Mouse (Mus musculus) CH12.LX (cell line): ENCODE data around the gene Msrb2. TPM values are rescaled to one million over a fixed set of nuclear protein-coding genes. Genes with fewer than 3 reads are reported as not detected.

Experiments used
- DNase-seq: peaks from one replicate; pipeline ENCODE4 v3.0.0-alpha.2; 2013; ENCODE audit errors: extremely low read depth
- H3K27ac ChIP-seq: 2 replicates; pipeline ENCODE4 v1.5.1; 2012; ENCODE audit warnings: low read depth, mild to moderate bottlenecking, control low read depth, moderate library complexity; ENCODE audit not compliant: insufficient read depth
- H3K27me3 ChIP-seq: replicated peaks from 2 replicates; pipeline ENCODE3; 2012; ENCODE audit warnings: inconsistent platforms
- H3K36me3 ChIP-seq, 2 experiments: replicated peaks in 1 of 2; 2 replicates each; pipeline versions ENCODE3 to v1.6.1; 2012; ENCODE audit warnings: inconsistent platforms in 1 of 2, low read length in 1 of 2, mild to moderate bottlenecking in 1 of 2, mixed read lengths in 1 of 2, moderate library complexity in 1 of 2; ENCODE audit not compliant: control insufficient read depth in 1 of 2, insufficient read depth in 1 of 2
- H3K4me1 ChIP-seq, 2 experiments: 2 replicates each; pipeline ENCODE4 v1.6.1; 2012; ENCODE audit warnings: inconsistent platforms in 1 of 2, moderate library complexity in 1 of 2; ENCODE audit not compliant: insufficient read depth in 2 of 2, control insufficient read depth in 1 of 2
- H3K4me2 ChIP-seq: 2 replicates; pipeline ENCODE4 v1.6.1; 2012; ENCODE audit warnings: low read depth, mild to moderate bottlenecking, control low read depth; ENCODE audit not compliant: poor library complexity, insufficient read depth, severe bottlenecking
- H3K4me3 ChIP-seq, 3 experiments: fragments of 150-350 bp in 1 of 3; sonication (generic) in 1 of 3; replicated peaks in 1 of 3; 2 replicates each; pipeline versions ENCODE3 to v1.5.1; 2011 to 2012; ENCODE audit warnings: low read depth in 2 of 3, low read length in 2 of 3, mild to moderate bottlenecking in 2 of 3, moderate library complexity in 2 of 3, control low read depth in 1 of 3, improper control_type of control experiment in 1 of 3, inconsistent platforms in 1 of 3, mixed read lengths in 1 of 3; ENCODE audit not compliant: poor library complexity in 1 of 3
- H3K79me2 ChIP-seq: replicated peaks from 2 replicates; pipeline ENCODE4 v1.6.1; 2012; ENCODE audit warnings: mild to moderate bottlenecking, moderate library complexity; ENCODE audit not compliant: control insufficient read depth, poor library complexity, insufficient read depth, severe bottlenecking; ENCODE audit errors: extremely low read depth
- H3K9ac ChIP-seq: 2 replicates; pipeline ENCODE4 v1.6.1; 2012; ENCODE audit warnings: low read depth, mild to moderate bottlenecking, control low read depth, moderate library complexity; ENCODE audit not compliant: insufficient read depth
- H3K9me3 ChIP-seq: replicated peaks from 2 replicates; pipeline ENCODE3; 2012; ENCODE audit warnings: low read length, inconsistent platforms, mixed read lengths
- CHD2 ChIP-seq: IDR thresholded peaks from 2 replicates; pipeline ENCODE4 v1.6.1; 2011; ENCODE audit warnings: low read length, improper control_type of control experiment
- ELF1 ChIP-seq: IDR thresholded peaks from 2 replicates; pipeline ENCODE4 v1.6.1; 2014; ENCODE audit warnings: low read depth, mild to moderate bottlenecking, inconsistent platforms, low read length, improper control_type of control experiment
- GABPA ChIP-seq: IDR thresholded peaks from 2 replicates; pipeline ENCODE4 v1.6.1; 2012; ENCODE audit warnings: low read depth, low read length, improper control_type of control experiment, inconsistent platforms; ENCODE audit not compliant: insufficient replicate concordance
- IRF4 ChIP-seq: IDR thresholded peaks from 2 replicates; pipeline ENCODE4 v1.6.1; 2014; ENCODE audit warnings: low read depth, mild to moderate bottlenecking, inconsistent platforms, low read length, improper control_type of control experiment
- MAFK ChIP-seq: IDR thresholded peaks from 2 replicates; pipeline ENCODE4 v1.6.1; 2011; ENCODE audit warnings: low read length, improper control_type of control experiment; ENCODE audit not compliant: insufficient replicate concordance
- MAZ ChIP-seq: IDR thresholded peaks from 2 replicates; pipeline ENCODE4 v1.6.1; 2012; ENCODE audit warnings: low read depth, mild to moderate bottlenecking, inconsistent platforms, low read length, improper control_type of control experiment, moderate library complexity
- MEF2A ChIP-seq: IDR thresholded peaks from 2 replicates; pipeline ENCODE4 v1.6.1; 2014; ENCODE audit warnings: low read depth, mild to moderate bottlenecking, inconsistent platforms, low read length, improper control_type of control experiment, borderline replicate concordance
- MYC ChIP-seq: IDR thresholded peaks from 2 replicates; pipeline ENCODE4 v1.6.1; 2011; ENCODE audit warnings: low read depth, mild to moderate bottlenecking, improper control_type of control experiment, low read length
- NELFE ChIP-seq: IDR thresholded peaks from 2 replicates; pipeline ENCODE4 v1.6.1; 2011; ENCODE audit warnings: low read depth, low read length, improper control_type of control experiment
- NRF1 ChIP-seq: IDR thresholded peaks from 2 replicates; pipeline ENCODE4 v1.6.1; 2014; ENCODE audit warnings: low read depth, mild to moderate bottlenecking, inconsistent platforms, low read length, improper control_type of control experiment, moderate library complexity
- PAX5 ChIP-seq: IDR thresholded peaks from 2 replicates; pipeline ENCODE4 v1.6.1; 2012; ENCODE audit warnings: low read length, inconsistent platforms, mixed read lengths
- POLR2A ChIP-seq: IDR thresholded peaks from 2 replicates; pipeline ENCODE4 v1.6.1; 2011; ENCODE audit warnings: low read depth, mild to moderate bottlenecking, improper control_type of control experiment, low read length
- POLR2AphosphoS2 ChIP-seq: IDR thresholded peaks from 2 replicates; pipeline ENCODE4 v1.6.1; 2011; ENCODE audit warnings: low read depth, low read length, improper control_type of control experiment
- RAD21 ChIP-seq: IDR thresholded peaks from 2 replicates; pipeline ENCODE4 v1.6.1; 2011; ENCODE audit warnings: low read depth, mild to moderate bottlenecking, low read length, improper control_type of control experiment, moderate library complexity
- RCOR1 ChIP-seq: conservative IDR thresholded peaks from 2 replicates; pipeline ENCODE4 v1.6.1; 2012; ENCODE audit warnings: low read depth, mild to moderate bottlenecking, inconsistent platforms, low read length, improper control_type of control experiment
- SIN3A ChIP-seq: IDR thresholded peaks from 2 replicates; pipeline ENCODE4 v1.6.1; 2012; ENCODE audit warnings: low read length, improper control_type of control experiment, inconsistent platforms
- TBP ChIP-seq: conservative IDR thresholded peaks from 2 replicates; pipeline ENCODE4 v1.6.1; 2011; ENCODE audit warnings: low read depth, low read length, improper control_type of control experiment
- TCF12 ChIP-seq: IDR thresholded peaks from 2 replicates; pipeline ENCODE4 v1.6.1; 2014; ENCODE audit warnings: low read depth, mild to moderate bottlenecking, inconsistent platforms, low read length, improper control_type of control experiment
- USF1 ChIP-seq: IDR thresholded peaks from 2 replicates; pipeline ENCODE4 v1.6.1; 2014; ENCODE audit warnings: low read depth, mild to moderate bottlenecking, inconsistent platforms, low read length, improper control_type of control experiment
- ZKSCAN1 ChIP-seq: IDR thresholded peaks from 2 replicates; pipeline ENCODE4 v1.6.1; 2012; ENCODE audit warnings: low read depth, inconsistent platforms, low read length, improper control_type of control experiment, borderline replicate concordance
- ZNF384 ChIP-seq: IDR thresholded peaks from 2 replicates; pipeline ENCODE4 v1.6.1; 2012; ENCODE audit warnings: low read depth, low read length, improper control_type of control experiment, inconsistent platforms
- dilution Hi-C: fragments of 300-500 bp; cut with MboI; formaldehyde crosslinking; loops from 2 replicates; pipeline ENCODE4 v1.14.3; 2020; ENCODE audit warnings: low sequenced_read_pairs; ENCODE audit not compliant: extremely low pct_unique_long_range_greater_than_20kb, extremely low pct_ligation_motif_present
- in situ Hi-C: fragments of 300-500 bp; cut with MboI; formaldehyde crosslinking; loops from 3 replicates; pipeline ENCODE4 v1.14.3; 2019; ENCODE audit warnings: low sequenced_read_pairs, low pct_ligation_motif_present, low pct_unique_long_range_greater_than_20kb, mixed read lengths
- polyA plus RNA-seq: library from polyadenylated mRNA; unstranded; fragments of >175 nt; gene quantifications from 2 replicates; pipeline ENCODE4 v1.2.1, GENCODE M21; 2012; ENCODE audit warnings: low read depth; ENCODE audit not compliant: insufficient read length
- total RNA-seq, 2 experiments: library from RNA; depleted of rRNA; stranded (reverse); fragments of 300-350 nt in 1 of 2; fragments of >200 nt in 1 of 2; gene quantifications; 2 replicates each; pipeline ENCODE4 v1.2.3; 2012 to 2014

The Msrb2 gene
- total and polyA plus RNA-seq, 3 experiments: 9.0 to 27.8 (median 21.6) TPM

DNA sequence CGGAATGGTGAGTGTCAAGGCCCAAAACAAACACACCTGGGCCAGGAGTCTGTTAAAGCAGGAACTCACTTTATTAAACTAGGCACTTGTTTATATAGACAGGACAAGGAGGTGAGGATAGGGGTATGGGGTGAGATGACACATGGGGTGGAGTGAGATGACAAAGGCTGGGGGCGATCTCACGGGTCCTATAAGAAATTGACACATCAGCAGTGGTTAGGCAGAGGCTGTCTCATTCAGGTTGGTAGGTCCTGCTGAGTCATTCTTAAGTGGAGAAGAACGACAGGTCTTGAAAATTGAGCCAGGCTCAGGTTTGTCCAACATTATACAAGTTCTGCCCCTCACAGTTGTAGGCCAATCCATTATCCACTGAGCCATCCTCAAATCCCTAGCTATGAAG is 43.4 kb upstream of the Msrb2 start:
- TF ChIP-seq CHD2 (no peak), NRF1 (no peak), USF1 (no peak), NELFE (no peak), MYC (no peak), RAD21 (no peak), MEF2A (no peak), PAX5 (no peak), POLR2AphosphoS2 (no peak), MAFK (no peak), ELF1 (no peak), GABPA (no peak), ZKSCAN1 (no peak), IRF4 (no peak)
- in situ Hi-C loops: loop anchor here (25.0 kb wide), 1 partner anchor 466 kb away; no protein-coding TSS in a partner anchor
- no peaks in the 10 kb centered on the region for H3K27me3 ChIP-seq
- H3K9me3 ChIP-seq: no peaks in the 10 kb centered on the region
- H3K4me1 ChIP-seq: peaks cover 0 to 7% of the 10 kb centered on the region in 2 experiments; a peak in 2 of 4 replicates
- H3K4me2 ChIP-seq: no peak overlapping the region
- peak; percentile 59 for DNase-seq
- H3K36me3 ChIP-seq: no peaks in the 10 kb centered on the region
- no peak overlapping the region for H3K27ac ChIP-seq
- H3K79me2 ChIP-seq: no peaks in the 10 kb centered on the region
- no peak overlapping the region for H3K9ac ChIP-seq
- dilution Hi-C loops: no loop called here
- no peak overlapping the region for H3K4me3 ChIP-seq

DNA sequence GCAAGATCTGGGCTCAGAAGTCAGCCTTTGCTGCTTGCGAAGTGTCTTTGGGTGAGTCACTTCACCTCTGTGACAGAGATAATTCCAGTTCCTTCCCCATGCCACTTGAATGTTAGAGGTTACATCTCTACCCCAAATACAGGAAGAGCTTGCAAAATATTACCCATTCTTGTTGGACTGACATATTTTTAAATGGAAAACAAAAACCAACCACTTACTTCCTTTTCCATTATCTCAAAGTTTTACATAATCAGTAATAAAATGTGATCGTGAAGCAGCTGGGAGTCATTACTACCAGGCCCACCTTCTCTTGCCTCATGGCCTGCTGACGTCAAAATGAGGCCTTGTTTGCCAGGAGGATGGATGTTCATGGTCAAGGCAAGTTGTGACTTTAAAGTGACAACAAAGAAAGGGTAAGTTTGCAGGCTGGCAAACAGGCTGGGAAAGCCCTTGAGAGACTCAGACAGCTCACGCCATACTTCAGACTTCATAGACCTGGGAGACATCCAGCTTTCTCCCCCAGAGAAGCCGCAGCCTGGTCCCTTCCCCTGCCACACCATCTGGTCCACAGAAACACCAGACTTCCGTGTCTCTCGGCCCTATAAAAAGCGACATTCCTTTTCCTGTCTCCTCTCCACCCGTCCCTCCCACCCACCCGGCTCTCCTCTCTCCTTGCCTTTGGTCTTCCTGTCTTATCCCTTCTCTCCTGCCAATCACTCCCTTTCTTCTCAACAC is 27.2 kb upstream of the Msrb2 start:
- in situ Hi-C loops: loop anchor here (25.0 kb wide), 1 partner anchor 482 kb away; no protein-coding TSS in a partner anchor
- no peak overlapping the region for H3K4me3 ChIP-seq
- H3K4me2 ChIP-seq: no peak overlapping the region
- peaks cover 2 to 9% of the 10 kb centered on the region in 2 experiments; a peak in 3 of 4 replicates for H3K4me1 ChIP-seq
- no peaks in the 10 kb centered on the region for H3K9me3 ChIP-seq
- H3K27ac ChIP-seq: no peak overlapping the region
- dilution Hi-C loops: no loop called here
- H3K79me2 ChIP-seq: no peaks in the 10 kb centered on the region
- H3K27me3 ChIP-seq: no peaks in the 10 kb centered on the region
- no peaks in the 10 kb centered on the region for H3K36me3 ChIP-seq
- no peak for DNase-seq
- no peak overlapping the region for H3K9ac ChIP-seq
- TF ChIP-seq CHD2 (no peak), SIN3A (no peak), POLR2A (no peak), RCOR1 (no peak), IRF4 (no peak), TBP (no peak), ELF1 (no peak), MYC (no peak), ZNF384 (no peak), MAZ (no peak), TCF12 (no peak)
